Mouse (Mus musculus) heart, postnatal 10 days (tissue): ENCODE results near the gene Ehbp1. TPM values are rescaled to one million over a fixed set of nuclear protein-coding genes. Genes with fewer than 3 reads are reported as not detected.

Experiments
- DNase-seq, 2 experiments: peaks; one replicate each; pipeline ENCODE4 v3.0.0; 2021
- intact Hi-C: fragments of 180-260 bp; cut with DNase I; formaldehyde crosslinking; loops from one replicate; pipeline ENCODE4 v1.15.1; 2025
- total RNA-seq, 2 experiments: library from RNA; stranded (reverse); gene quantifications; 2 replicates each; pipeline ENCODE4 v1.2.3; 2021

The Ehbp1 gene
- total RNA-seq, 2 experiments from 2014 or later: 100 to 119 TPM

- intact Hi-C loops: loop anchor here (10.0 kb wide), 1 partner anchor 211 kb away; no protein-coding TSS in a partner anchor
Measured at GRCm38 (mm10) chr11:21993597-21994376, 348.3 kb downstream of the Ehbp1 start.

GRCm38 (mm10) chr11:21992761-21993596 is 349.1 kb downstream of the Ehbp1 start:
- intact Hi-C loops: loop anchor here (10.0 kb wide), 1 partner anchor 212 kb away; no protein-coding TSS in a partner anchor
- DNase-seq: peak; percentile 22 to 27

More at GRCm38 (mm10) chr11:21993597-21994376, 348.3 kb downstream of the Ehbp1 start:
- DNase-seq: peak; percentile 72 to 73

GRCm38 (mm10) chr11:21988398-21988946 is 353.6 kb downstream of the Ehbp1 start:
- intact Hi-C loops: no loop called here
- no peak for DNase-seq

GRCm38 (mm10) chr11:21985118-21985517 is 357.0 kb downstream of the Ehbp1 start:
- intact Hi-C loops: no loop called here
- DNase-seq: no peak

GRCm38 (mm10) chr11:21974005-21974531 is 368.0 kb downstream of the Ehbp1 start:
- DNase-seq: peak in 1 of 2 experiments; percentile 6
- intact Hi-C loops: loop anchor here (5.0 to 10.0 kb wide), 2 partner anchors 309 to 357 kb away; no protein-coding TSS in a partner anchor

- no peak for DNase-seq
- intact Hi-C loops: loop anchor here (5.0 to 10.0 kb wide), 2 partner anchors 309 to 356 kb away; no protein-coding TSS in a partner anchor
Measured at GRCm38 (mm10) chr11:21973597-21973996, 368.5 kb downstream of the Ehbp1 start.

DNA sequence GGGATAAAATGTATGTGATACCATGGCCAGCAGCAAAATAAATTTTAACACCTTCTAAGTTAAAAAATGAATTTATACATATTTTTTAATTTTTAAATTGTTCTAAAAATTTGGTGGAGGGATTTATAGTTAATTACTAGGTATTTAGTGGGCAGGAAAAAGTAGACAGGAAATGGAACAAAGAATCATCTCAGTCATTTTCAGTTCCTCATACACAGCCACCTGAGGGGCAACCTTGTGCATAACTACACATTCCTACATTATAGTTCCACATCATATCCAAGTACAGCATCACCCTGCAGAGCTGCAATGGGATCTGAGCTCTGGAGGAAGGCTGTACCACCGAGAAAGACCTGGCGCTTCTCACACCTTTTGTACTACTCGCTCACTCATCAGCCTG is 373.2 kb downstream of the Ehbp1 start:
- intact Hi-C loops: no loop called here
- no peak for DNase-seq

Other genes starting within 250 kb of the Ehbp1 start
- 1 to 10 TPM; 2.1 to 3.7 TPM for gene Tmem17, start 169.8 kb upstream of the Ehbp1 start, total RNA-seq